Mouse (Mus musculus) intestine, postnatal 0 days (tissue): ENCODE data around the gene Dtx2. TPM values are rescaled to one million over a fixed set of nuclear protein-coding genes. Genes with fewer than 3 reads are reported as not detected.

Source experiments
- ATAC-seq: fragments of 200-750 bp; cut with Nextera tagmentation; 2 replicates; pipeline ENCODE4 v1.8.0; 2017; ENCODE audit warnings: mild to moderate bottlenecking, moderate TSS enrichment, moderate library complexity
- H3K27ac ChIP-seq: fragments of 300-500 bp; sonication (generic); 2 replicates; pipeline ENCODE4 v1.5.1; 2014; ENCODE audit warnings: mild to moderate bottlenecking, low read depth, low read length, moderate library complexity
- H3K27me3 ChIP-seq: fragments of 300-500 bp; sonication (generic); replicated peaks from 2 replicates; pipeline ENCODE4 v1.6.1; 2014; ENCODE audit warnings: low read length, mixed read lengths; ENCODE audit not compliant: control insufficient read depth, insufficient read depth
- H3K36me3 ChIP-seq: fragments of 300-500 bp; sonication (generic); 2 replicates; pipeline ENCODE4 v1.6.1; 2014; ENCODE audit warnings: mild to moderate bottlenecking, moderate library complexity; ENCODE audit not compliant: control insufficient read depth, insufficient read depth
- H3K4me1 ChIP-seq: fragments of 300-500 bp; sonication (generic); replicated peaks from 2 replicates; pipeline ENCODE4 v1.6.1; 2014; ENCODE audit warnings: antibody characterized with exemption, low read length, mixed read lengths; ENCODE audit not compliant: control insufficient read depth, insufficient read depth
- H3K4me2 ChIP-seq: fragments of 300-500 bp; sonication (generic); replicated peaks from 2 replicates; pipeline ENCODE4 v1.6.1; 2014; ENCODE audit warnings: low read depth, mild to moderate bottlenecking, moderate library complexity
- H3K4me3 ChIP-seq: fragments of 300-500 bp; sonication (generic); 2 replicates; pipeline ENCODE4 v1.5.1; 2014; ENCODE audit warnings: low read depth, low read length
- H3K9ac ChIP-seq: fragments of 300-500 bp; sonication (generic); 2 replicates; pipeline ENCODE4 v1.6.1; 2014; ENCODE audit warnings: mild to moderate bottlenecking, low read depth, low read length
- H3K9me3 ChIP-seq: fragments of 300-500 bp; sonication (generic); 2 replicates; pipeline ENCODE4 v1.6.1; 2016; ENCODE audit warnings: mixed run types; ENCODE audit not compliant: control insufficient read depth
- CTCF ChIP-seq: sonication (generic); IDR thresholded peaks from 2 replicates; pipeline ENCODE4 v1.5.1; 2016; ENCODE audit warnings: low read depth, mild to moderate bottlenecking, control low read depth, antibody characterized with exemption, moderate library complexity
- WGBS: fragments of 180-500 bp; shearing (Covaris S2); extraction: QIAGEN DNeasy Blood & Tissue Kit; methylation state at CpG from one replicate; pipeline ENCODE4 v1.1.7; 2014; 5-methylcytosine and 5-hydroxymethylcytosine counted together
- polyA plus RNA-seq: library from polyadenylated mRNA; unstranded; fragments of >200 nt; fragmentation: Nextera tagmentation; extraction: Ambion mirVana; gene quantifications from 2 replicates; pipeline ENCODE4 v1.2.1, GENCODE M21; 2015

Dtx2 gene
- 10.5 TPM in 2 replicates for polyA plus RNA-seq

DNA sequence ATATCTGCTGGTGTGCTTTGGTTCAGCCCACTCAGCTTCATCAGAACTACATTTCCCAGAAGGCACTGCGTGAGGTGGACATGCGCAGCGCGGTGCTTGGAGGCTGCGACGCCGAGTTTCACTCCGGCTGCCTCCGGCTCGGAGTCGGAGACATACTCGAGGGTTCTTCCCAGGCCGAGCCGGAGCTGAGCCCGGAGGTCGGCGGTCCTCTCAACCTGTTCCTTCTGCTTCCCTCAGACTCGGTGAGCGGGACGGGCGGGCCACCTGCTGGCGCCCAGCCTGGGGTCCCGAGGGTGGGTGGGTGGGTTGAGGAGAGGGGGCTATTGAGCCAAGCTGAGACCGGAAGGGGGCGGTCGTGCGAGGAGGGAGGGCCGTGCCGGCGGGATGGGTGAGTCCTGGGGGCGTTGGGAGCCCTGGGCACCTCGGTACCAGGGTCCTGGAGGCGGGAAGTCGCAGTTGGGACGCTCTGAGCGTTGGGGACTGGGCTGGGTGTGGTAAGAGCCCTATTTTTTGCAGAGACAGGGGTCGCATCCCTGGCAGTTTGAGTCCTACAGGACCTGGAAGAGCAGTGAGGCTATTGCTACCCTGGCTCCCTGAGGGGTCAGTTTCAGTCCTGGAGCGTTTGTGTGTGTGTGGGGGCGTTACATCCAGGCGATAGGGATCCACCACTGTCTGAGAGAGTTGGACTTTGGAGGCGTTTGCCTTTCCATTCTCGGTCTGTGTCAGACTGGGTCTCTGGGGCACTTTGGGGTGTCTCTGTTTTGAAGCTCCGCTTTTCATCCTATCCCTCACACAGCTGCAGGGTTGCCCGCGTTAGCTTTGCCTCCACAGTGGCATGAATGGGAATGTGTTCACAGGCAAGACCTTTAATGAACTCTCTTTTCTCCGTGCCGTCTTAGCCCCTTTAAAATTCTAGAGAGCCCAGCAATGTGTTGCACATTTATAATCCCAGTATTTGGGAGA lies at the start of gene Dtx2:
Gene Dtx2, plus strand, starts transcription at position 76 of the 963 bp plus-strand sequence.
- Histone ChIP-seq H3K4me2 (peak within 1 kb of the TSS; percentile 88), H3K36me3 (peaks cover 19% of the 10 kb centered on the region; the same call in 1 of the 2 replicates), H3K27ac (peak within 1 kb of the TSS; percentile 83), H3K9ac (peak within 1 kb of the TSS; percentile 90), H3K4me1 (no peaks in the 10 kb centered on the region; the same call in 1 of the 2 replicates), H3K9me3 (no peaks in the 10 kb centered on the region), H3K4me3 (peak within 1 kb of the TSS; percentile 70), H3K27me3 (no peaks in the 10 kb centered on the region)
- TF ChIP-seq CTCF: peak; percentile 51
- ATAC-seq: peak; percentile 89
- WGBS: 1% methylated on average over 47 of the region's 47 CpGs

DNA sequence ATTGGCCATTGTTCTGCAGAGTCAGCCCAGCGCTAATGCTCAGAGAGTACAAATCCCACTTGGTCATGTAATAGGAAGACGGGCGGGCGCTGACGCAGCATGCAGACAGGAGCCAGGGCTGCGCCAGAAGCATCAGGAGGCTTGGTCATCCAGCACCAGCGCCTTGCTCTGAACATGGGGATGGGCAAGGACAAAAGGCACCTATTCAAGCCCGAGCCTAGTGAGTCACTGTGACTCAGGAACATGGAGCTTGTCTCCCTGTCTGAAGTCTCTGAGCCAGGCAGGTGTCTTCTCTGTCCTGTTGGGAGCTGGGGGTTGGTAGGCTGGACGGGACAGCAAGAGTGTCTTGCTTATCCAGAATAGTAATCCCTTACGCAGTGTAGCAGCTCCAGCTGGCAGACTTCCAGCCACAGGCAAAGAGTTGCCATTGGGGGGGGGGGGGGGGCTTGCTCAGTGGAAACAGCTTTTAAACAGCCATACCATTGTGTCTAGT lies 48.6 kb upstream of the Dtx2 start:
- H3K4me1 ChIP-seq: no peaks in the 10 kb centered on the region
- 57% methylated on average over 10 of the region's 10 CpGs for WGBS
- no peaks in the 10 kb centered on the region for H3K36me3 ChIP-seq
- H3K9me3 ChIP-seq: no peaks in the 10 kb centered on the region
- ATAC-seq: no peak
- H3K4me2 ChIP-seq: no peak overlapping the region
- no peak overlapping the region for H3K27ac ChIP-seq
- no peak overlapping the region for H3K9ac ChIP-seq
- H3K4me3 ChIP-seq: no peak overlapping the region
- H3K27me3 ChIP-seq: no peaks in the 10 kb centered on the region
- no peak for TF ChIP-seq CTCF

DNA sequence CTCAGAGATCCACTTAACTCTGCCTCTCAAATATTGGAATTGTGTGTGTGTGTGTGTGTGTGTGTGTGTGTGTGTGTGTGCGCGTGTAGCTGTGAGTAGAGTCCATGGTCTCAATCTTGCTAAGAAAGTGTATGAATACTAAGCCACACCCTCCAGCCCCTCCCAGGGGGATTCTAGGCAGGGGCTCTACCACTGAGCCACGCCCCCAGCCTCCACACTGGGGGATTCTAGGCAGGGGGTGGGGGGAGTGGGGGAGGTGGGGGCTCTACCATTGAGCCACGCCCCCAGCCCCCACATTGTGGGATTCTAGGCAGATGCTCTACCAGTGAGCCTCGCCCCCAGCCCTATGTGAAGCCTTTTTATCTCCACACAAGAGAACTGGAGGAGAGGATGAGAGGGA lies 48.0 kb upstream of the Dtx2 start:
- Histone ChIP-seq H3K27ac (no peak overlapping the region), H3K4me3 (no peak overlapping the region), H3K27me3 (no peaks in the 10 kb centered on the region), H3K4me1 (no peaks in the 10 kb centered on the region), H3K4me2 (no peak overlapping the region), H3K9ac (no peak overlapping the region), H3K9me3 (no peaks in the 10 kb centered on the region), H3K36me3 (no peaks in the 10 kb centered on the region)
- WGBS: 82% methylated on average over 5 of the region's 5 CpGs
- no peak for ATAC-seq
- no peak for TF ChIP-seq CTCF

DNA sequence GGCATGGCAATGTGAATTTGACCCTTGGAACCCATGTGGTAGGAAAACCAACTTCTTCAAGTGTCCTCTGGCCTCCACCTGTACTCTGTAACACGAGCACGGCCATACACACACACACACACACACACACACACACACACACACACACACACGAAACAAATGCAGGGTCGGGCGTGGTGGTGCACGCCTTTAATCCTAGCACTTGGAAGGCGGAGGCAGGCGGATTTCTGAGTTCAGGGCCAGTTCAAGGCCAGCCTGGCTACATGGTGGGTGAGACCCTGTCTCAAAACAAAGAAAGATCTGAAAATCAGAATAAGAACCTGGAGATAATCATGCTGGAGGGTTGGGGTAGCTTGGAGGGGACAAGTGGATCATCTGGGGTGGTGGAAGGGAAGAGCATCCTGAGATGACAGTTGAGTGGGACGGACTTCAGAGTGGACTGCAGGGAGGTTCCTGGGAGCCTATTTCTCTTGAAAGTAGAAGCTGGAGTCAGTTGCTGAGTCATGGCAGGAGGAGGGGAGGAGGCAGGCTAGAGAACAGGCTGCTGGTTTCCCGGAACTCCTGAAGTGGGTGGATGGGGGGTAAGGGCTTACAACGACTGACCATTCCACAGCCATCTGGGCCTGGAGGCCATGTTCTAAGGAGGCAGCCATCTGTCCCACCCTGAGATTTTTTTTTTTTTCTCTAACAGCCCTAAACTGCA lies 43.7 kb upstream of the Dtx2 start:
- ATAC-seq: peak; percentile 39
- WGBS: 66% methylated on average over 11 of the region's 11 CpGs

GRCm38 (mm10) chr5:135951660-135952059 lies 42.9 kb upstream of the Dtx2 start:
- H3K27me3 ChIP-seq: no peaks in the 10 kb centered on the region
- no peak overlapping the region for H3K4me2 ChIP-seq
- H3K27ac ChIP-seq: no peak overlapping the region
- TF ChIP-seq CTCF: no peak
- H3K9ac ChIP-seq: no peak overlapping the region
- no peaks in the 10 kb centered on the region; the same call in 1 of the 2 replicates for H3K4me1 ChIP-seq
- H3K36me3 ChIP-seq: no peaks in the 10 kb centered on the region
- no peaks in the 10 kb centered on the region for H3K9me3 ChIP-seq
- H3K4me3 ChIP-seq: no peak overlapping the region
- 90% methylated on average over 2 of the region's 2 CpGs for WGBS
- no peak for ATAC-seq

More for the DNA sequence above, 43.7 kb upstream of the Dtx2 start:
- H3K4me1 ChIP-seq: no peaks in the 10 kb centered on the region
- TF ChIP-seq CTCF: no peak
- no peak overlapping the region for H3K4me3 ChIP-seq
- H3K27me3 ChIP-seq: no peaks in the 10 kb centered on the region
- no peaks in the 10 kb centered on the region for H3K9me3 ChIP-seq
- H3K4me2 ChIP-seq: no peak overlapping the region
- H3K36me3 ChIP-seq: no peaks in the 10 kb centered on the region
- no peak overlapping the region for H3K9ac ChIP-seq
- H3K27ac ChIP-seq: no peak overlapping the region; the same call in 1 of the 2 replicates

DNA sequence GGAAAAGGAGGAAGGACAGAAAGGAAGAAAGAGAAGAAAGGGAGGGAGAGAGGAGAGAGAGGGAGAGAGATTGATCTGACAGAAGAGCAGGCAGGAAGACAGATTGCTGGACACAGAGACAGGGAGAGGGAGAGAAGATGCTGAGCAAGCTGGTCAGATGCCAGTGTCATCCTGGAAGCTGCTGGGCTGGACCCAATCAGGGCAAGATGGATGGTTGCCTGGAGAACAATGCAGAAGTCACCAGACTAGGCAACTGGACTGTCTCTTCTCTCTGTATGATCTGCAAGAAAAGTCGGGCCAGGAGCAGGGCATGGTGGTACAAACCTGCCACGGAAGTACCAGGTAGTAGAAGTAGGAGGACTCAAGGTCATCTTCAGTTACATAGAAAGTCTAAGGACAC lies 41.8 kb upstream of the Dtx2 start:
- no peaks in the 10 kb centered on the region for H3K36me3 ChIP-seq
- ATAC-seq: no peak
- no peak for TF ChIP-seq CTCF
- no peak overlapping the region for H3K27ac ChIP-seq
- H3K4me2 ChIP-seq: no peak overlapping the region
- H3K9ac ChIP-seq: no peak overlapping the region
- H3K27me3 ChIP-seq: no peaks in the 10 kb centered on the region
- H3K4me3 ChIP-seq: no peak overlapping the region
- H3K4me1 ChIP-seq: peaks cover 6% of the 10 kb centered on the region
- 86% methylated on average over 2 of the region's 2 CpGs for WGBS
- H3K9me3 ChIP-seq: no peaks in the 10 kb centered on the region
